Mouse (Mus musculus) E14TG2a.4 (cell line): ENCODE data around the gene Fbxo27.

Experiments
- CTCF ChIP-seq: conservative IDR thresholded peaks from 2 replicates; pipeline ENCODE4 v1.5.1; 2014; ENCODE audit warnings: low read length
- NANOG ChIP-seq: IDR thresholded peaks from 2 replicates; pipeline ENCODE4 v1.6.1; 2014; ENCODE audit warnings: borderline replicate concordance, low read length, mixed read lengths

DNA sequence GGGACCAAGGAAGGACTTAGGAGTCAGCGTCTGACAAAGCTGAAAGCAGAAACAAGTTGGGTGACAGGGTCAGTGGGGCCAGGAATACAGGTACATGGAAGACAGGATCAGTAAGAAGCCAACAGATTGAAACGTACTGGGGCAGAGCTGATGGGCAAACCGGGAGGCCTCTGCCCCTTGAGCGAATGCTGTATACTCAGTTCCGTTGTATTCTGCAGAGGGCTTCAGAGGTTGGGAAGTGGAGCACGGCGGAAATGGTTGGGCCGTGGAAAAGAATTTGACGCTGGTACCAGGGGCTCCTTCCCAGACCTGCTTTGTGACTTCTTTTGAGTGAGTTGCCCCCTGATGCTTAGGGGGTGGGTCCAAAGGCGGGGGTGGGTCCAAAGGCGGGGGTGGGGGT is 40.6 kb downstream of the Fbxo27 start:
- no peak for TF ChIP-seq CTCF
- TF ChIP-seq NANOG = no peak
